Mouse (Mus musculus) liver, embryonic 13.5 days (tissue): ENCODE results near the gene Tcf7l2. TPM values are rescaled to one million over a fixed set of nuclear protein-coding genes. Genes with fewer than 3 reads are reported as not detected.

Experiments
- ATAC-seq: fragments of 200-750 bp; cut with Nextera tagmentation; 2 replicates; pipeline ENCODE4 v1.8.0; 2017; ENCODE audit warnings: low read depth, mild to moderate bottlenecking, moderate number of reproducible peaks, moderate library complexity
- DNase-seq: peaks from one replicate; pipeline ENCODE4 v3.0.0; 2022
- H3K27ac ChIP-seq: fragments of 300-500 bp; sonication (generic); 2 replicates; pipeline ENCODE4 v1.5.1; 2015; ENCODE audit warnings: moderate library complexity, mild to moderate bottlenecking, inconsistent platforms
- H3K27me3 ChIP-seq: fragments of 300-500 bp; sonication (generic); 2 replicates; pipeline ENCODE4 v1.6.1; 2015; ENCODE audit warnings: mild to moderate bottlenecking, inconsistent platforms
- H3K36me3 ChIP-seq: fragments of 300-500 bp; sonication (generic); 2 replicates; pipeline ENCODE4 v1.6.1; 2015; ENCODE audit warnings: mild to moderate bottlenecking, inconsistent platforms
- H3K4me1 ChIP-seq: fragments of 300-500 bp; sonication (generic); replicated peaks from 2 replicates; pipeline ENCODE4 v1.6.1; 2015; ENCODE audit warnings: inconsistent platforms
- H3K4me2 ChIP-seq: fragments of 300-500 bp; sonication (generic); 2 replicates; pipeline ENCODE4 v1.6.1; 2015; ENCODE audit warnings: inconsistent platforms, mild to moderate bottlenecking, moderate library complexity
- H3K4me3 ChIP-seq: fragments of 300-500 bp; sonication (generic); replicated peaks from 2 replicates; pipeline ENCODE4 v1.5.1; 2015; ENCODE audit warnings: mild to moderate bottlenecking, inconsistent platforms
- H3K9ac ChIP-seq: fragments of 300-500 bp; sonication (generic); 2 replicates; pipeline ENCODE4 v1.6.1; 2015; ENCODE audit warnings: mild to moderate bottlenecking, inconsistent platforms
- H3K9me3 ChIP-seq: fragments of 300-500 bp; sonication (generic); replicated peaks from 2 replicates; pipeline ENCODE4 v1.6.1; 2016; ENCODE audit warnings: inconsistent platforms
- WGBS: fragments of 180-500 bp; shearing (Covaris S2); methylation state at CpG from one replicate; pipeline ENCODE4 v1.1.7; 2015; ENCODE audit not compliant: insufficient replicate concordance; 5-methylcytosine and 5-hydroxymethylcytosine counted together
- polyA plus RNA-seq: library from polyadenylated mRNA; unstranded; fragments of >200 nt; fragmentation: Nextera tagmentation; extraction: Ambion mirVana; gene quantifications from 2 replicates; pipeline ENCODE4 v1.2.1, GENCODE M21; 2015

The Tcf7l2 gene
- polyA plus RNA-seq, 1 experiment from 2014 or later, result 17.8 TPM

- Histone ChIP-seq H3K4me2 (no peak overlapping the region), H3K9me3 (no peaks in the 10 kb centered on the region), H3K27me3 (0 out of 2 replicates have a peak, but pooled peaks cover 5% of the 10 kb centered on the region), H3K9ac (no peak overlapping the region), H3K36me3 (no peaks in the 10 kb centered on the region), H3K4me3 (no peak overlapping the region), H3K27ac (no peak overlapping the region), H3K4me1 (peaks cover 43% of the 10 kb centered on the region)
- no peak for ATAC-seq
- 51% methylated on average over 4 of the region's 4 CpGs for whole genome bisulfite sequencing
- DNase-seq, result no peak
Measured at GRCm38 (mm10) chr19:55793029-55793428, 51.4 kb downstream of the Tcf7l2 start.

- Histone ChIP-seq H3K36me3 (no peaks in the 10 kb centered on the region), H3K27ac (no peak overlapping the region), H3K4me1 (peaks cover 34% of the 10 kb centered on the region), H3K27me3 (0 out of 2 replicates have a peak, but pooled peaks cover 5% of the 10 kb centered on the region), H3K4me3 (no peak overlapping the region), H3K9ac (no peak overlapping the region), H3K9me3 (no peaks in the 10 kb centered on the region), H3K4me2 (no peak overlapping the region)
- DNase-seq, result no peak
- ATAC-seq, result no peak
- 72% methylated on average over 8 of the region's 8 CpGs for WGBS
Measured at GRCm38 (mm10) chr19:55794194-55794945, 52.8 kb downstream of the Tcf7l2 start.

- Histone ChIP-seq H3K27me3 (0 out of 2 replicates have a peak, but pooled peaks cover 5% of the 10 kb centered on the region), H3K9me3 (no peaks in the 10 kb centered on the region), H3K27ac (no peak overlapping the region), H3K4me2 (no peak overlapping the region), H3K4me1 (peaks cover 34% of the 10 kb centered on the region), H3K4me3 (no peak overlapping the region), H3K36me3 (no peaks in the 10 kb centered on the region), H3K9ac (no peak overlapping the region)
- WGBS, result 87% methylated on average over 5 of the region's 5 CpGs
- DNase-seq (no peak), ATAC-seq (no peak)
Measured at GRCm38 (mm10) chr19:55794946-55795340, 53.3 kb downstream of the Tcf7l2 start.

GRCm38 (mm10) chr19:55795349-55795748 lies 53.7 kb downstream of the Tcf7l2 start:
- Histone ChIP-seq H3K27me3 (0 out of 2 replicates have a peak, but pooled peaks cover 5% of the 10 kb centered on the region), H3K27ac (no peak overlapping the region), H3K9ac (no peak overlapping the region), H3K9me3 (no peaks in the 10 kb centered on the region), H3K4me3 (no peak overlapping the region), H3K4me2 (no peak overlapping the region), H3K36me3 (no peaks in the 10 kb centered on the region), H3K4me1 (peaks cover 33% of the 10 kb centered on the region)
- WGBS, result 59% methylated on average over 7 of the region's 7 CpGs
- ATAC-seq (no peak), DNase-seq (no peak)

GRCm38 (mm10) chr19:55797834-55798233 lies 56.2 kb downstream of the Tcf7l2 start:
- no peak for ATAC-seq
- Histone ChIP-seq H3K4me2 (no peak overlapping the region), H3K9ac (no peak overlapping the region), H3K36me3 (no peaks in the 10 kb centered on the region), H3K9me3 (no peaks in the 10 kb centered on the region), H3K4me3 (no peak overlapping the region), H3K4me1 (peaks cover 12% of the 10 kb centered on the region), H3K27ac (no peak overlapping the region), H3K27me3 (no peaks in the 10 kb centered on the region)
- no peak for DNase-seq
- WGBS, result 44% methylated on average over 3 of the region's 3 CpGs

- H3K36me3 ChIP-seq, result no peaks in the 10 kb centered on the region
- no peaks in the 10 kb centered on the region for H3K27me3 ChIP-seq
- no peak overlapping the region for H3K4me3 ChIP-seq
- ATAC-seq (no peak), DNase-seq (no peak)
- H3K9ac ChIP-seq, result no peak overlapping the region
- H3K4me1 ChIP-seq, result peaks cover 10% of the 10 kb centered on the region
- H3K4me2 ChIP-seq, result no peak overlapping the region
- no peaks in the 10 kb centered on the region for H3K9me3 ChIP-seq
- H3K27ac ChIP-seq, result no peak overlapping the region
Measured at GRCm38 (mm10) chr19:55799411-55799810, 57.8 kb downstream of the Tcf7l2 start.

GRCm38 (mm10) chr19:55800059-55800458 lies 58.4 kb downstream of the Tcf7l2 start:
- no peak for DNase-seq

GRCm38 (mm10) chr19:55803121-55803520 lies 61.5 kb downstream of the Tcf7l2 start:
- no peaks in the 10 kb centered on the region for H3K36me3 ChIP-seq
- H3K27me3 ChIP-seq, result peaks cover 15% of the 10 kb centered on the region
- no peaks in the 10 kb centered on the region for H3K9me3 ChIP-seq
- H3K4me2 ChIP-seq, result no peak overlapping the region
- no peak overlapping the region for H3K27ac ChIP-seq
- 7% methylated on average over 1 of the region's 1 CpGs for WGBS
- no peak overlapping the region for H3K9ac ChIP-seq
- DNase-seq (no peak), ATAC-seq (no peak)
- H3K4me1 ChIP-seq, result peaks cover 29% of the 10 kb centered on the region
- H3K4me3 ChIP-seq, result no peak overlapping the region

More at GRCm38 (mm10) chr19:55800059-55800458, 58.4 kb downstream of the Tcf7l2 start:
- no peaks in the 10 kb centered on the region for H3K27me3 ChIP-seq
- H3K9me3 ChIP-seq, result no peaks in the 10 kb centered on the region
- H3K4me1 ChIP-seq, result peaks cover 6% of the 10 kb centered on the region
- ATAC-seq, result no peak
- no peak overlapping the region for H3K4me2 ChIP-seq
- no peak overlapping the region for H3K4me3 ChIP-seq
- no peaks in the 10 kb centered on the region for H3K36me3 ChIP-seq
- H3K9ac ChIP-seq, result no peak overlapping the region
- WGBS, result 85% methylated on average over 4 of the region's 4 CpGs
- H3K27ac ChIP-seq, result no peak overlapping the region

- no peak overlapping the region for H3K9ac ChIP-seq
- no peak for DNase-seq
Measured at GRCm38 (mm10) chr19:55803797-55804196, 62.2 kb downstream of the Tcf7l2 start.

GRCm38 (mm10) chr19:55804795-55805194 lies 63.2 kb downstream of the Tcf7l2 start:
- Histone ChIP-seq H3K27ac (no peak overlapping the region), H3K9ac (no peak overlapping the region), H3K27me3 (peaks cover 21% of the 10 kb centered on the region), H3K4me1 (peaks cover 34% of the 10 kb centered on the region), H3K4me2 (no peak overlapping the region), H3K9me3 (no peaks in the 10 kb centered on the region), H3K4me3 (no peak overlapping the region), H3K36me3 (no peaks in the 10 kb centered on the region)
- 65% methylated on average over 7 of the region's 7 CpGs for WGBS
- ATAC-seq (no peak), DNase-seq (no peak)

More at GRCm38 (mm10) chr19:55803797-55804196, 62.2 kb downstream of the Tcf7l2 start:
- 64% methylated on average over 12 of the region's 12 CpGs for WGBS
- H3K4me1 ChIP-seq, result peaks cover 34% of the 10 kb centered on the region
- H3K4me3 ChIP-seq, result no peak overlapping the region
- no peak overlapping the region for H3K27ac ChIP-seq
- H3K27me3 ChIP-seq, result peaks cover 21% of the 10 kb centered on the region
- no peak for ATAC-seq
- no peaks in the 10 kb centered on the region for H3K9me3 ChIP-seq
- no peaks in the 10 kb centered on the region for H3K36me3 ChIP-seq
- no peak overlapping the region for H3K4me2 ChIP-seq

- 47% methylated on average over 12 of the region's 12 CpGs for WGBS
- DNase-seq, result no peak
Measured at GRCm38 (mm10) chr19:55806434-55807193, 65.0 kb downstream of the Tcf7l2 start.

More at GRCm38 (mm10) chr19:55806434-55807193, 65.0 kb downstream of the Tcf7l2 start:
- H3K27me3 ChIP-seq, result peaks cover 21% of the 10 kb centered on the region
- H3K4me1 ChIP-seq, result peaks cover 34% of the 10 kb centered on the region
- H3K36me3 ChIP-seq, result no peaks in the 10 kb centered on the region
- no peak overlapping the region for H3K9ac ChIP-seq
- no peak for ATAC-seq
- H3K4me2 ChIP-seq, result no peak overlapping the region
- H3K9me3 ChIP-seq, result no peaks in the 10 kb centered on the region
- no peak overlapping the region for H3K4me3 ChIP-seq
- no peak overlapping the region for H3K27ac ChIP-seq
